Mouse (Mus musculus): Measurements from ENCODE around the gene Mettl18. TPM values are rescaled to one million over a fixed set of nuclear protein-coding genes. Genes with fewer than 3 reads are reported as not detected.
A peak's percentile ranks its signal among the peaks of the same experiment; 100 is the strongest.

Mettl18 gene
- polyA plus RNA-seq, 1 experiment from 2014 or later, result 6.0 TPM

GRCm38 (mm10) chr1:164043549-164043948 lies 48.9 kb downstream of the Mettl18 start:
- no peak overlapping the region for H3K9ac ChIP-seq (ENCODE audit: low read length)
- H3K27me3 ChIP-seq (ENCODE audit: control insufficient read depth, insufficient read depth, low read length), result no peaks in the 10 kb centered on the region
- no peak overlapping the region for H3K4me2 ChIP-seq (ENCODE audit: low read length)
- H3K4me1 ChIP-seq (ENCODE audit: control insufficient read depth in 2 of 2, insufficient read depth in 2 of 2, low read length in 2 of 2), result peaks cover 5 to 9% of the 10 kb centered on the region in 2 experiments
- 42% methylated on average over 3 of the region's 3 CpGs for WGBS
- ATAC-seq (ENCODE audit: insufficient number of reproducible peaks, insufficient read depth, low FRiP score, low read depth), result peak; percentile 64
- no peaks in the 10 kb centered on the region for H3K9me3 ChIP-seq (ENCODE audit: control insufficient read depth, low read length)
- H3K4me3 ChIP-seq (ENCODE audit: control insufficient read depth in 1 of 2, insufficient read depth in 1 of 2, low read depth in 1 of 2, low read length in 2 of 2), result no peak overlapping the region
- 0 out of 4 replicates have a peak overlapping the region, but pooled peaks of 1 of the 2 experiments have one; percentile 38 for H3K27ac ChIP-seq (replicated peaks in 1 of 2; ENCODE audit: control insufficient read depth in 1 of 2, insufficient read depth in 1 of 2, low read depth in 2 of 2, low read length in 2 of 2)
- H3K36me3 ChIP-seq (ENCODE audit: control insufficient read depth, insufficient read depth, low read length), result no peaks in the 10 kb centered on the region

Other genes with a start within 250 kb of the Mettl18 start
- 24.8 and 25.7 TPM in 2 replicates for gene Kifap3, start 215.3 kb upstream of the Mettl18 start, polyA plus RNA-seq (2014; fragmentation: Nextera tagmentation; extraction: Ambion mirVana)
- gene Scyl3, start 65.8 kb upstream of the Mettl18 start, polyA plus RNA-seq (2014; fragmentation: Nextera tagmentation; extraction: Ambion mirVana), result 10.9 and 13.2 TPM in 2 replicates
- gene BC055324, start 93 bp upstream of the Mettl18 start, polyA plus RNA-seq (2014; fragmentation: Nextera tagmentation; extraction: Ambion mirVana), result 13.6 and 14.3 TPM in 2 replicates
- 1.9 and 2.2 TPM in 2 replicates for gene Sele, start 53.3 kb downstream of the Mettl18 start, polyA plus RNA-seq (2014; fragmentation: Nextera tagmentation; extraction: Ambion mirVana)
- gene Sell, start 67.1 kb downstream of the Mettl18 start, polyA plus RNA-seq (2014; fragmentation: Nextera tagmentation; extraction: Ambion mirVana), result 0.34 TPM in 1 of 2 replicates, not detected in the other
- 0.53 and 0.86 TPM in 2 replicates for gene Selp, start 120.4 kb downstream of the Mettl18 start, polyA plus RNA-seq (2014; fragmentation: Nextera tagmentation; extraction: Ambion mirVana)
- 0.26 and 0.38 TPM in 2 replicates for gene F5, start 156.9 kb downstream of the Mettl18 start, polyA plus RNA-seq (2014; fragmentation: Nextera tagmentation; extraction: Ambion mirVana)